Mouse (Mus musculus) MEL (cell line): Measurements from ENCODE around the gene Myzap. TPM values are rescaled to one million over a fixed set of nuclear protein-coding genes. Genes with fewer than 3 reads are reported as not detected.

Source experiments
- DNase-seq: peaks from one replicate; pipeline ENCODE4 v3.0.0; 2011; ENCODE audit warnings: low read depth, low spot score
- H3K27ac ChIP-seq: 2 replicates; pipeline ENCODE4 v1.5.1; 2012; ENCODE audit warnings: low read depth, mild to moderate bottlenecking, control low read depth, low read length, moderate library complexity; ENCODE audit not compliant: control insufficient read depth
- H3K27me3 ChIP-seq, 2 experiments: fragments of 150-350 bp in 1 of 2; sonication (generic) in 1 of 2; 2 replicates each; pipeline ENCODE4 v1.6.1; 2012; ENCODE audit warnings: low read length in 2 of 2, mild to moderate bottlenecking in 2 of 2, improper control_type of control experiment in 1 of 2, moderate library complexity in 1 of 2; ENCODE audit not compliant: insufficient read depth in 2 of 2, control insufficient read depth in 1 of 2
- H3K36me3 ChIP-seq, 2 experiments: 2 replicates each; pipeline ENCODE4 v1.6.1; 2012 to 2014; ENCODE audit warnings: low read length in 2 of 2, improper control_type of control experiment in 1 of 2, inconsistent platforms in 1 of 2, mild to moderate bottlenecking in 1 of 2; ENCODE audit not compliant: insufficient read depth in 2 of 2, control insufficient read depth in 1 of 2
- H3K4me1 ChIP-seq, 2 experiments: fragments of 150-350 bp in 1 of 2; sonication (generic) in 1 of 2; 2 replicates each; pipeline ENCODE4 v1.6.1; 2012; ENCODE audit warnings: low read length in 2 of 2, improper control_type of control experiment in 1 of 2, mild to moderate bottlenecking in 1 of 2; ENCODE audit not compliant: insufficient read depth in 2 of 2, control insufficient read depth in 1 of 2
- H3K4me3 ChIP-seq, 2 experiments: fragments of 150-350 bp in 1 of 2; sonication (generic) in 1 of 2; 2 replicates each; pipeline ENCODE4 v1.5.1; 2012; ENCODE audit warnings: low read depth in 2 of 2, low read length in 2 of 2, mild to moderate bottlenecking in 2 of 2, moderate library complexity in 2 of 2, control low read depth in 1 of 2, improper control_type of control experiment in 1 of 2; ENCODE audit not compliant: control insufficient read depth in 1 of 2, insufficient read depth in 1 of 2
- H3K79me2 ChIP-seq: 2 replicates; pipeline ENCODE4 v1.6.1; 2012; ENCODE audit warnings: mild to moderate bottlenecking, low read length, moderate library complexity; ENCODE audit not compliant: control insufficient read depth, poor library complexity, insufficient read depth
- H3K9ac ChIP-seq: 2 replicates; pipeline ENCODE4 v1.6.1; 2012; ENCODE audit warnings: low read depth, mild to moderate bottlenecking, control low read depth, low read length, moderate library complexity; ENCODE audit not compliant: control insufficient read depth, poor library complexity, severe bottlenecking
- H3K9me3 ChIP-seq: fragments of 150-350 bp; sonication (generic); replicated peaks from 2 replicates; pipeline ENCODE4 v1.6.1; 2012; ENCODE audit warnings: mild to moderate bottlenecking, low read length, improper control_type of control experiment, moderate library complexity; ENCODE audit not compliant: insufficient read depth
- CHD2 ChIP-seq: IDR thresholded peaks from 2 replicates; pipeline ENCODE4 v1.6.1; 2011; ENCODE audit warnings: low read length, improper control_type of control experiment
- CTCF ChIP-seq, 3 experiments: IDR thresholded peaks in 2 of 3; conservative IDR thresholded peaks in 1 of 3; 2 replicates each; pipeline ENCODE4 v1.5.1; 2011 to 2012; ENCODE audit warnings: low read length in 3 of 3, low read depth in 2 of 3, mild to moderate bottlenecking in 2 of 3, improper control_type of control experiment in 1 of 3, inconsistent platforms in 1 of 3, mixed read lengths in 1 of 3, moderate library complexity in 1 of 3; ENCODE audit not compliant: control insufficient read depth in 1 of 3, insufficient read depth in 1 of 3, poor library complexity in 1 of 3, severe bottlenecking in 1 of 3
- E2F4 ChIP-seq: IDR thresholded peaks from 2 replicates; pipeline ENCODE4 v1.6.1; 2011; ENCODE audit warnings: low read depth, low read length, improper control_type of control experiment, borderline replicate concordance
- EP300 ChIP-seq, 2 experiments: IDR thresholded peaks; 2 replicates each; pipeline ENCODE4 v1.6.1; 2011; ENCODE audit warnings: improper control_type of control experiment in 2 of 2, low read length in 2 of 2, low read depth in 1 of 2, mild to moderate bottlenecking in 1 of 2
- ETS1 ChIP-seq: IDR thresholded peaks from 2 replicates; pipeline ENCODE4 v1.6.1; 2012; ENCODE audit warnings: low read depth, mild to moderate bottlenecking, inconsistent platforms, low read length, improper control_type of control experiment, moderate library complexity
- GABPA ChIP-seq: IDR thresholded peaks from 2 replicates; pipeline ENCODE4 v1.6.1; 2012; ENCODE audit warnings: low read depth, mild to moderate bottlenecking, inconsistent platforms, low read length, improper control_type of control experiment, moderate library complexity
- GATA1 ChIP-seq: IDR thresholded peaks from 2 replicates; pipeline ENCODE4 v1.6.1; 2011; ENCODE audit warnings: low read depth, low read length, improper control_type of control experiment
- HCFC1 ChIP-seq: IDR thresholded peaks from 2 replicates; pipeline ENCODE4 v1.6.1; 2012; ENCODE audit warnings: low read depth, mild to moderate bottlenecking, inconsistent platforms, low read length, improper control_type of control experiment, moderate library complexity
- JUND ChIP-seq: IDR thresholded peaks from 2 replicates; pipeline ENCODE4 v1.6.1; 2011; ENCODE audit warnings: low read depth, mild to moderate bottlenecking, improper control_type of control experiment, low read length
- KAT2A ChIP-seq: conservative IDR thresholded peaks from 2 replicates; pipeline ENCODE4 v1.6.1; 2012; ENCODE audit warnings: low read depth, low read length, improper control_type of control experiment, inconsistent platforms
- MAFK ChIP-seq: IDR thresholded peaks from 2 replicates; pipeline ENCODE4 v1.6.1; 2011; ENCODE audit warnings: low read depth, mild to moderate bottlenecking, low read length, improper control_type of control experiment, borderline replicate concordance
- MAX ChIP-seq: IDR thresholded peaks from 2 replicates; pipeline ENCODE4 v1.6.1; 2011; ENCODE audit warnings: low read length, improper control_type of control experiment
- MAZ ChIP-seq: IDR thresholded peaks from 2 replicates; pipeline ENCODE4 v1.6.1; 2012; ENCODE audit warnings: low read depth, mild to moderate bottlenecking, inconsistent platforms, low read length, improper control_type of control experiment
- MYB ChIP-seq: IDR thresholded peaks from 2 replicates; pipeline ENCODE4 v1.6.1; 2011; ENCODE audit warnings: mild to moderate bottlenecking, low read depth, low read length, improper control_type of control experiment
- POLR2A ChIP-seq, 2 experiments: IDR thresholded peaks; 2 replicates each; pipeline ENCODE4 v1.6.1; 2011 to 2012; ENCODE audit warnings: low read length in 2 of 2, mild to moderate bottlenecking in 2 of 2, control low read depth in 1 of 2, improper control_type of control experiment in 1 of 2, low read depth in 1 of 2, moderate library complexity in 1 of 2; ENCODE audit not compliant: control insufficient read depth in 1 of 2, insufficient read depth in 1 of 2, poor library complexity in 1 of 2
- POLR2AphosphoS5 ChIP-seq: IDR thresholded peaks from 2 replicates; pipeline ENCODE4 v1.6.1; 2012; ENCODE audit warnings: low read depth, borderline replicate concordance, mild to moderate bottlenecking, inconsistent platforms, low read length, moderate library complexity, mixed read lengths
- RCOR1 ChIP-seq: IDR thresholded peaks from 2 replicates; pipeline ENCODE4 v1.6.1; 2012; ENCODE audit warnings: low read depth, mild to moderate bottlenecking, inconsistent platforms, low read length, improper control_type of control experiment
- TBP ChIP-seq: IDR thresholded peaks from 2 replicates; pipeline ENCODE4 v1.8.0; 2011; ENCODE audit warnings: low read depth, low read length, improper control_type of control experiment
- TCF12 ChIP-seq: IDR thresholded peaks from 2 replicates; pipeline ENCODE4 v1.6.1; 2014; ENCODE audit warnings: low read depth, mild to moderate bottlenecking, inconsistent platforms, low read length, improper control_type of control experiment, moderate library complexity
- UBTF ChIP-seq: IDR thresholded peaks from 2 replicates; pipeline ENCODE4 v1.6.1; 2012; ENCODE audit warnings: low read depth, mild to moderate bottlenecking, inconsistent platforms, low read length, improper control_type of control experiment, moderate library complexity, borderline replicate concordance; ENCODE audit not compliant: insufficient read depth
- ZC3H11A ChIP-seq: IDR thresholded peaks from 2 replicates; pipeline ENCODE4 v1.6.1; 2012; ENCODE audit warnings: low read depth, mild to moderate bottlenecking, inconsistent platforms, low read length, improper control_type of control experiment
- ZKSCAN1 ChIP-seq: IDR thresholded peaks from 2 replicates; pipeline ENCODE4 v1.6.1; 2012; ENCODE audit warnings: low read depth, mild to moderate bottlenecking, inconsistent platforms, low read length, improper control_type of control experiment, moderate library complexity
- ZNF384 ChIP-seq: IDR thresholded peaks from 2 replicates; pipeline ENCODE4 v1.6.1; 2012; ENCODE audit warnings: low read depth, mild to moderate bottlenecking, inconsistent platforms, low read length, improper control_type of control experiment
- polyA plus RNA-seq, 2 experiments: library from polyadenylated mRNA; stranded (reverse) in 1 of 2; unstranded in 1 of 2; fragments of >175 nt in 1 of 2; fragments of >200 nt in 1 of 2; gene quantifications; 2 replicates each; pipeline versions ENCODE4 v1.2.1 to v1.2.4; 2012; ENCODE audit warnings: low replicate concordance in 2 of 2, low read depth in 1 of 2; ENCODE audit not compliant: insufficient read length in 2 of 2, insufficient read depth in 1 of 2, missing spikeins in 1 of 2
- total RNA-seq: library from RNA; depleted of rRNA; stranded (reverse); fragments of 300-350 nt; gene quantifications from 2 replicates; pipeline ENCODE4 v1.2.3, GENCODE M21; 2012

Gene Myzap
- total and polyA plus RNA-seq, 3 experiments, result 0.06 TPM; not detected in 2

DNA sequence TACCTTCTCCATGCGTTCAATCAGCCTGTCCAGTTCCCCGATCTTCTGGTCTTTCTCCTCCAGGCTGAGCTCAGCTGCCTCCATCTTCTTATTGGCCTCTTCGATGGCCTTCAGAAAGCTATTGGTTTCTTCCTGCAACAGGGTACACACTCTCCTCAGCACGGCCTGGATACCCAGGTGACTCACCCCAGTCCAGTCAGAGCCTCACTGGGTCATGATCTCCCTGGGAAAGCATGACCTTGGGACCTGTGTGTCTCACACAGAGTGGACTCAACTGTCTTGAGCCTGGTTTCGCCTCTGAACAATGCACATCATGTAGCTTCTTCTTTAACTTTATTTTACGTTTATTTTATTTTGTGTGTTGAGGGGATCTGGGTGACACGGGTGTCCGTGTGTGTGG, 42.0 kb downstream of the Myzap start:
- TF ChIP-seq MYB, result no peak
- no peak for TF ChIP-seq GABPA
- no peak for TF ChIP-seq ZC3H11A
- TF ChIP-seq UBTF, result no peak
- TF ChIP-seq ETS1, result no peak
- TF ChIP-seq MAFK, result no peak
- TF ChIP-seq MAZ, result no peak
- no peak for TF ChIP-seq TCF12
- no peak for TF ChIP-seq HCFC1
- no peak for TF ChIP-seq CTCF (IDR thresholded peaks at IDR 0.05 in 2 of 3, conservative IDR thresholded peaks at IDR 0.05 in 1 of 3; ENCODE audit: control insufficient read depth in 1 of 3, insufficient read depth in 1 of 3, low read depth in 2 of 3, low read length in 3 of 3, poor library complexity in 1 of 3, severe bottlenecking in 1 of 3)
- no peak for TF ChIP-seq POLR2AphosphoS5
- TF ChIP-seq RCOR1, result no peak
- no peak for TF ChIP-seq ZNF384
- TF ChIP-seq MAX, result no peak
- no peak for TF ChIP-seq CHD2
- no peak for TF ChIP-seq ZKSCAN1
- TF ChIP-seq E2F4, result no peak
- TF ChIP-seq JUND, result no peak
- no peak for TF ChIP-seq POLR2A (IDR thresholded peaks at IDR 0.05; ENCODE audit: control insufficient read depth in 1 of 2, insufficient read depth in 1 of 2, low read depth in 1 of 2, low read length in 2 of 2, poor library complexity in 1 of 2)
- TF ChIP-seq GATA1, result no peak
- TF ChIP-seq, all 39 proteins: peak for 0
- Histone ChIP-seq H3K9me3 (no peaks in the 10 kb centered on the region), H3K27ac (no peak overlapping the region), H3K4me3 (no peak overlapping the region), H3K79me2 (no peaks in the 10 kb centered on the region), H3K4me1 (no peaks in the 10 kb centered on the region), H3K36me3 (no peaks in the 10 kb centered on the region), H3K27me3 (peaks cover 0 to 3% of the 10 kb centered on the region in 2 experiments; a peak in 2 of 4 replicates), H3K9ac (no peak overlapping the region)
- no peak for DNase-seq

DNA sequence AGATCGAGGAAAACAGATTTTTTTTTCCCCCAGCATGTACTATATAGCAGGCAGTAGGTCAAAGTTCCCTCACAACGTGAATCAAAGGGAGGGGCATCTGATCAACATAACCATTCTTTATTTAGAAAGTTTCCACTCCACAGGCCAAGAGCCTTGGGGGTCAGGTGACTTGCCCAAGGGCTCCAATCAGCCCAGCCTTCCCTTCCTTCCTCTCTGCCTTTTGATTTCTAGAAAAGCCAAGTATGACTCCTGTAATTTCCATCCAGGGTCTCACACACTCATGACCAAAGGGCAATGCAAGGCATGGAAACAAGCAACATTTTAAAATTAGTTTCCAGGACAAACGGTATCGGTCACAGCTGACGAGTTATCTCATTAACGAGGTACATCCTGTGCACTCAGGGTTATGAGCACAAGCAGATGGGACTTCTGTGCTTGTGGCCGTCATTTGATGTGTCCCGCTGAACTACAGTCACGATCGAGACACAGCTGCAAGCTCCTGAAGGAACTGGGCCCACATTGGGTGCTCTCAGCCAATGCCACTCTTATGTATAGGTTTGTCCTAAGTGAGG, 44.4 kb downstream of the Myzap start:
- no peak for TF ChIP-seq EP300 (IDR thresholded peaks at IDR 0.05; ENCODE audit: low read depth in 1 of 2, low read length in 2 of 2)
- no peak for TF ChIP-seq TBP
- no peak for TF ChIP-seq KAT2A
- Histone ChIP-seq H3K79me2 (no peaks in the 10 kb centered on the region), H3K9me3 (no peaks in the 10 kb centered on the region), H3K27ac (no peak overlapping the region), H3K36me3 (no peaks in the 10 kb centered on the region), H3K27me3 (peaks cover 0 to 3% of the 10 kb centered on the region in 2 experiments; a peak in 1 of 4 replicates), H3K4me1 (no peaks in the 10 kb centered on the region), H3K9ac (no peak overlapping the region), H3K4me3 (no peak overlapping the region)
- DNase-seq, result no peak
